Mouse (Mus musculus) heart, embryonic 10.5 days (tissue): Measurements from ENCODE around the gene 3110082I17Rik. TPM values are rescaled to one million over a fixed set of nuclear protein-coding genes. Genes with fewer than 3 reads are reported as not detected.

Experiments used
- DNase-seq: peaks from one replicate; pipeline ENCODE4 v3.0.0-alpha.2; 2017; ENCODE audit warnings: low spot score
- H3K27ac ChIP-seq: fragments of 300-500 bp; sonication (generic); 2 replicates; pipeline ENCODE4 v1.5.1; 2016; ENCODE audit warnings: mild to moderate bottlenecking
- H3K27me3 ChIP-seq: fragments of 300-500 bp; sonication (generic); 2 replicates; pipeline ENCODE4 v1.6.1; 2016; ENCODE audit warnings: mild to moderate bottlenecking; ENCODE audit not compliant: poor library complexity, insufficient read depth, severe bottlenecking
- H3K36me3 ChIP-seq: fragments of 300-500 bp; sonication (generic); 2 replicates; pipeline ENCODE4 v1.6.1; 2016; ENCODE audit warnings: mild to moderate bottlenecking, moderate library complexity
- H3K4me1 ChIP-seq: fragments of 300-500 bp; sonication (generic); 2 replicates; pipeline ENCODE4 v1.6.1; 2016; ENCODE audit warnings: mild to moderate bottlenecking
- H3K4me3 ChIP-seq: fragments of 300-500 bp; sonication (generic); 2 replicates; pipeline ENCODE4 v1.5.1; 2016; ENCODE audit warnings: mild to moderate bottlenecking, moderate library complexity
- H3K9me3 ChIP-seq: fragments of 300-500 bp; sonication (generic); 2 replicates; pipeline ENCODE4 v1.6.1; 2016; ENCODE audit warnings: mild to moderate bottlenecking, moderate library complexity
- whole genome bisulfite sequencing: fragments of 180-500 bp; shearing (Covaris S2); methylation state at CpG from one replicate; pipeline ENCODE4 v1.1.7; 2016; 5-methylcytosine and 5-hydroxymethylcytosine counted together
- polyA plus RNA-seq: library from polyadenylated mRNA; unstranded; fragments of >200 nt; fragmentation: Nextera tagmentation; extraction: Ambion mirVana; gene quantifications from 2 replicates; pipeline ENCODE4 v1.2.1, GENCODE M21; 2016

3110082I17Rik gene
- polyA plus RNA-seq, 1 experiment from 2014 or later, result 40.9 TPM

GRCm38 (mm10) chr5:139377468-139378270 is 82.7 kb downstream of the 3110082I17Rik start, which contains the start of gene Gpr146:
Gpr146 (plus strand) TSS chr5:139377697.
- H3K4me3 ChIP-seq, result peak within 1 kb of the TSS; percentile 82; the same call in 1 of the 2 replicates
- peak within 1 kb of the TSS; percentile 91 for H3K27ac ChIP-seq
- peaks cover 94% of the 10 kb centered on the region for H3K4me1 ChIP-seq
- no peaks in the 10 kb centered on the region for H3K36me3 ChIP-seq
- DNase-seq, result no peak
- WGBS, result 25% methylated on average over 18 of the region's 18 CpGs
- H3K27me3 ChIP-seq, result no peaks in the 10 kb centered on the region
- no peaks in the 10 kb centered on the region for H3K9me3 ChIP-seq

- no peak for DNase-seq
- H3K27me3 ChIP-seq, result 0 out of 2 replicates have a peak, but pooled peaks cover 4% of the 10 kb centered on the region
- no peaks in the 10 kb centered on the region for H3K36me3 ChIP-seq
- WGBS, result 86% methylated on average over 2 of the region's 2 CpGs
- H3K9me3 ChIP-seq, result no peaks in the 10 kb centered on the region
- no peak overlapping the region for H3K4me3 ChIP-seq
- peaks cover 94% of the 10 kb centered on the region for H3K4me1 ChIP-seq
- H3K27ac ChIP-seq, result no peak overlapping the region
Measured at GRCm38 (mm10) chr5:139374841-139375240, 85.5 kb downstream of the 3110082I17Rik start.

GRCm38 (mm10) chr5:139373889-139374444 is 86.4 kb downstream of the 3110082I17Rik start:
- WGBS, result 79% methylated on average over 6 of the region's 6 CpGs
- 0 out of 2 replicates have a peak, but pooled peaks cover 4% of the 10 kb centered on the region for H3K27me3 ChIP-seq
- H3K36me3 ChIP-seq, result no peaks in the 10 kb centered on the region
- peaks cover 92% of the 10 kb centered on the region for H3K4me1 ChIP-seq
- DNase-seq, result no peak
- H3K27ac ChIP-seq, result no peak overlapping the region
- H3K9me3 ChIP-seq, result no peaks in the 10 kb centered on the region
- H3K4me3 ChIP-seq, result no peak overlapping the region

- Histone ChIP-seq H3K27me3 (0 out of 2 replicates have a peak, but pooled peaks cover 4% of the 10 kb centered on the region), H3K9me3 (no peaks in the 10 kb centered on the region), H3K27ac (peak overlapping the region; percentile 99; the same call in 1 of the 2 replicates), H3K4me1 (peaks cover 88% of the 10 kb centered on the region), H3K36me3 (no peaks in the 10 kb centered on the region), H3K4me3 (no peak overlapping the region)
- DNase-seq, result no peak
- WGBS, result 79% methylated on average over 3 of the region's 3 CpGs
Measured at GRCm38 (mm10) chr5:139373126-139373525, 87.2 kb downstream of the 3110082I17Rik start.

DNA sequence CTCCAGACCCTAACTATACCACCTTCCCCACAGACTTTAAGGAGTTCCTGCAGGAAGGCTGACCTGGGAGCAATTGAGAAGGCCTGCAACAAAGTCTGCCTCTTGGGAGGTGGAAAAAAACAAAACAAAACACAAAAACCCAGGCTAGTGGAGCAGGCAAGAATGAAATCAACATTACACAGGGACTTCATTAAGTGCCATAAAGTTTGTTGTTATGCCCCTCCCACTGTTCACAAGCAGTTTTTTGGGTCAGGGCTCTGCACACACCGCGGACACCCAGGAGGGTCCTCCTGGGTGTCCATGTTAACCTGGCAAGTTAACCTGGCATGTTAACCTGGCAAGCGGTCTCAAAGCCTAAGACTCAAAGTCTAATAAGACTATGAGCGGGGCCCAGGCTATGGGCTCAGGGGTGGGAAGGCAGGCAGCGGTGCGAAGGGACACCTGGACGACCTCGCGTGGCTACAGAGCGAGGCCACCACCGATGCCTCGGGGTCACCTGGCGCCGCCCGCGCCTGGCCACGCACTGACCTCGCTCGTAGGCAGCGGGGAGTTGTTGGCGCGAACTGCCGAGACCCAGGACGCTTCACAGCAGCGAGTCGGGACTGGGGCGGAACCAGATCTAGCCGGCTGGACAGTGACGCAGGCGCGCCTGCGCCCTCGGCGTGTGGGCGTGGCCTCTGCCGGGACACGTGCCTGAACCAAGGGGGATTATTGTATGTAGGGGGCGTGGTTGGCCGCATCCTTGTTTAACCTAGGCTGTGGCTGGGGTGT is 88.5 kb downstream of the 3110082I17Rik start:
- Histone ChIP-seq H3K4me1 (peaks cover 75% of the 10 kb centered on the region), H3K27ac (peak overlapping the region; percentile 99), H3K27me3 (0 out of 2 replicates have a peak, but pooled peaks cover 4% of the 10 kb centered on the region), H3K4me3 (peak overlapping the region; percentile 76), H3K9me3 (no peaks in the 10 kb centered on the region), H3K36me3 (no peaks in the 10 kb centered on the region)
- 2% methylated on average over 39 of the region's 39 CpGs for WGBS
- DNase-seq, result peak; percentile 97

DNA sequence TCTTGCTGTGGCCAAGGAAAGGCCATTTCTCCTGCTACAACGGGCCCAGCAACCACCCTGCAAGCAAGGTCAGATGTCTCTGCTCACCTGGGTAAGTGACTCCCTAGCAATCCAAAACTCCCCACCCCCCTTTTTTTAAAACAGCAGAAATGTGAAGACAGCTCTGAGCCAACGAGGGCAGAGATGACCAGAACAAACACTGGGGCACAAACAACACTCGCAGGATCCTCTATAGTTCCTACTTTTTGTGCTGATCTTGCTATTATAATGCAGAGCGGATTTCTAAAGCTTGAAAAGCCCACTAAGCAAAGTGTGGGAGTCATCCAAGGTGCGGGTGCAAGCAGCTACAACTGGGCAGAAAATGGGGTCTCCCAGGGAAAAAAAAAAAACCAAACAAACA is 89.2 kb downstream of the 3110082I17Rik start:
- Histone ChIP-seq H3K9me3 (no peaks in the 10 kb centered on the region), H3K4me3 (peak overlapping the region; percentile 76), H3K27ac (peak overlapping the region; percentile 99), H3K36me3 (no peaks in the 10 kb centered on the region), H3K4me1 (peaks cover 68% of the 10 kb centered on the region), H3K27me3 (0 out of 2 replicates have a peak, but pooled peaks cover 4% of the 10 kb centered on the region)
- WGBS, result 63% methylated on average over 5 of the region's 5 CpGs
- no peak for DNase-seq

DNA sequence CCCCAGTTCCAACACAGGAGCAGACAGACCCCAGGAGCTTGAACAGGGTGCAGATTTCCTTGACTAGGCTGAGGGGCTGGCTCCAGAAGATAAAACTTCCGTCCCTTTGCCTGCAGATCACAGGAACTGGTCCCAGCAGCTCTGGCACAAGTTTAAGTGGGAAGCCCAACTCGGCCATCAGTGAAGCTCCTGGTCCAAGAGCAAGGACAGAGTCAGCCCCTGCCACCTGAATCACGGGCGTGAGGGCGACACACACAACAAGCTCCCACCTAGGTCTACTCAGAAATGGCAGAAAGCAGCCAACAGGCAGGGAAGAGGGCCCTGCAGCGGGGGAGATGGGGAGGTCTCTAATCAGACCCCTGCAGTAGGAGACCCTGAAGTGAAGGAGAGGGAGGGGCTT is 90.0 kb downstream of the 3110082I17Rik start:
- no peak for DNase-seq
- WGBS, result 65% methylated on average over 6 of the region's 6 CpGs
- Histone ChIP-seq H3K4me3 (0 out of 2 replicates have a peak overlapping the region, but pooled peaks have one; percentile 76), H3K27ac (peak overlapping the region; percentile 99), H3K36me3 (no peaks in the 10 kb centered on the region), H3K9me3 (no peaks in the 10 kb centered on the region), H3K4me1 (peaks cover 65% of the 10 kb centered on the region), H3K27me3 (0 out of 2 replicates have a peak, but pooled peaks cover 4% of the 10 kb centered on the region)

GRCm38 (mm10) chr5:139368638-139369320 is 91.5 kb downstream of the 3110082I17Rik start:
- H3K9me3 ChIP-seq, result no peaks in the 10 kb centered on the region
- H3K4me1 ChIP-seq, result peaks cover 68% of the 10 kb centered on the region
- H3K36me3 ChIP-seq, result no peaks in the 10 kb centered on the region
- 86% methylated on average over 11 of the region's 11 CpGs for WGBS
- H3K27me3 ChIP-seq, result 0 out of 2 replicates have a peak, but pooled peaks cover 15% of the 10 kb centered on the region
- H3K27ac ChIP-seq, result no peak overlapping the region
- no peak overlapping the region for H3K4me3 ChIP-seq
- no peak for DNase-seq

GRCm38 (mm10) chr5:139367884-139368458 is 92.4 kb downstream of the 3110082I17Rik start:
- no peak overlapping the region for H3K27ac ChIP-seq
- no peak for DNase-seq
- 0 out of 2 replicates have a peak, but pooled peaks cover 19% of the 10 kb centered on the region for H3K27me3 ChIP-seq
- H3K4me3 ChIP-seq, result no peak overlapping the region
- peaks cover 63% of the 10 kb centered on the region for H3K4me1 ChIP-seq
- 93% methylated on average over 4 of the region's 4 CpGs for WGBS
- no peaks in the 10 kb centered on the region for H3K9me3 ChIP-seq
- H3K36me3 ChIP-seq, result no peaks in the 10 kb centered on the region

DNA sequence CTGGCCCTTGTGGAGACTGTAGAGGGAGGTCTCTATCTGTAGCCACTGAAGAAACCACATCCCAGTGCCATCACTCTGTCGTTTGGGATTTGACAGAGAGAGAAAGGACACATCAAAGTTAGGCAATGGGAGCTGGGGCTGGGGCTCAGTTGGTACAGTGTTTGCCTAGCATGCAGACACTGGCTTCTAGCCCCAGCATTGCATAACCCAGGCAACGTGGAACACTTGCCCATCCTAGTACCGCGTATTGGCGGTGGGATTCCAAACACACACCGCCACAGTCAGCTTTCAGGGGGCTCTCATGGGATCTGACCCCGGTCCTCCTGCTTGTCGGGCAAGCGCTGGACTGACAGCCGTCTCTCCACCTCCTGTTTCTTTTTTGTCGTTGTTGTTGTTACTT is 93.8 kb downstream of the 3110082I17Rik start:
- 71% methylated on average over 11 of the region's 11 CpGs for WGBS
- Histone ChIP-seq H3K27ac (no peak overlapping the region), H3K27me3 (peaks cover 29% of the 10 kb centered on the region; the same call in 1 of the 2 replicates), H3K4me1 (peaks cover 48% of the 10 kb centered on the region), H3K36me3 (0 out of 2 replicates have a peak, but pooled peaks cover 6% of the 10 kb centered on the region), H3K4me3 (no peak overlapping the region), H3K9me3 (no peaks in the 10 kb centered on the region)
- DNase-seq, result no peak

GRCm38 (mm10) chr5:139365827-139366226 is 94.5 kb downstream of the 3110082I17Rik start:
- DNase-seq, result no peak
- Histone ChIP-seq H3K4me1 (peaks cover 42% of the 10 kb centered on the region), H3K27ac (peak overlapping the region; percentile 75; the same call in 1 of the 2 replicates), H3K27me3 (peaks cover 29% of the 10 kb centered on the region; the same call in 1 of the 2 replicates), H3K36me3 (0 out of 2 replicates have a peak, but pooled peaks cover 6% of the 10 kb centered on the region), H3K9me3 (no peaks in the 10 kb centered on the region), H3K4me3 (no peak overlapping the region)
- 74% methylated on average over 1 of the region's 1 CpGs for WGBS
